Mouse (Mus musculus): ENCODE measurements around the gene Fkbp5. TPM values are rescaled to one million over a fixed set of nuclear protein-coding genes. Genes with fewer than 3 reads are reported as not detected.

Fkbp5 gene
- polyA plus RNA-seq, 1 experiment = 48.6 TPM

DNA sequence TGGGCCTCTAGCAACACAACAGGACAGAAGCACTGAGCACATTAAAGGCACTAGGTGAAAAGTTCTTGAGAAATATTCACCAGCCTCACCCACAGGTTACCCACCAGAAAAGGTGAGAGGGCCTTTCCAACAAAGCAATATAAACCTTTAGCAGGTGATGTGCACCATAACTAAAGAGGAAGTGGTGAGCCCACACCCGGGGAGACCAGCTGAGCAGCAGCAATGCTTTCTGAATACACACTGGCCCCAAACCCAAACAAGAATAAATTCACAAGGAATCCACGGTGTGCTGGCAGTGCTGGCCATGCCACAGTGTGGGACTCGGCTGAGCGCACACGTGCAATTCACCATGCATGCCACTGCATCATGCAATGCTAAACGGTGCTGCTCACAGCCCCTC lies 74.7 kb downstream of the Fkbp5 start:
- Histone ChIP-seq H3K27ac (ENCODE audit: control insufficient read depth, insufficient read depth, low read depth, low read length, poor library complexity) (no peak overlapping the region), H3K4me3 (replicated peaks; ENCODE audit: control insufficient read depth, low read depth, low read length) (no peak overlapping the region), H3K4me1 (ENCODE audit: control insufficient read depth, insufficient read depth, low read length) (peaks cover 4% of the 10 kb centered on the region)
- WGBS = 30% methylated on average over 6 of the region's 6 CpGs
- TF ChIP-seq CTCF (IDR thresholded peaks at IDR 0.05; ENCODE audit: control insufficient read depth, insufficient read depth, low read length) = no peak
- peak; percentile 41; the same call in 1 of the 2 replicates for TF ChIP-seq POLR2A (IDR thresholded peaks at IDR 0.05; ENCODE audit: borderline replicate concordance, control insufficient read depth, low read depth, low read length)

- Histone ChIP-seq H3K27ac (ENCODE audit: control insufficient read depth, insufficient read depth, low read depth, low read length, poor library complexity) (no peak overlapping the region), H3K4me3 (replicated peaks; ENCODE audit: control insufficient read depth, low read depth, low read length) (no peak overlapping the region), H3K4me1 (ENCODE audit: control insufficient read depth, insufficient read depth, low read length) (peaks cover 2% of the 10 kb centered on the region)
- 35% methylated on average over 6 of the region's 6 CpGs for WGBS
- TF ChIP-seq POLR2A (IDR thresholded peaks at IDR 0.05; ENCODE audit: borderline replicate concordance, control insufficient read depth, low read depth, low read length) (no peak), CTCF (IDR thresholded peaks at IDR 0.05; ENCODE audit: control insufficient read depth, insufficient read depth, low read length) (no peak)
These were observed 78.8 kb downstream of the Fkbp5 start for GRCm38 (mm10) chr17:28438342-28439115.

DNA sequence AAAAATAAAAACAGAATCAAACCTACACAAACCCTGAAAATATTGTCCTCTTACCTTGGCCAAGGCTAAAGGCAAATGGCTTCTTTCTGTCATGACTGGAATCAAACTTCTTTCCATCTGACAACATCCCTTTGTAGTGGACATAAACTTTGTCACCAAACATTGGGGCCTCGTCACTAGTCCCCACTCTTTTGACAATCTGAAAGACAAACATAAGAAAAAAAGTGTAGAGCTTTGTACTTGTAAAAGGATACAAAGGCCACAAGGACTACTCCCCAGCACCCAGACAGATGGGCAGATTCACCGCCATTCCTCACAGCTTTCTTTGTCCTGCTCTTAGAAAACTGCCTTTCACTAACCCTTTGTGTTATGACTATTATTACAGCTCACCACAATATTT lies 79.4 kb downstream of the Fkbp5 start:
- H3K4me3 ChIP-seq (replicated peaks; ENCODE audit: control insufficient read depth, low read depth, low read length) = no peak overlapping the region
- 85% methylated on average over 2 of the region's 2 CpGs for WGBS
- no peak overlapping the region for H3K27ac ChIP-seq (ENCODE audit: control insufficient read depth, insufficient read depth, low read depth, low read length, poor library complexity)
- TF ChIP-seq POLR2A (IDR thresholded peaks at IDR 0.05; ENCODE audit: borderline replicate concordance, control insufficient read depth, low read depth, low read length) = no peak
- TF ChIP-seq CTCF (IDR thresholded peaks at IDR 0.05; ENCODE audit: control insufficient read depth, insufficient read depth, low read length) = no peak
- peaks cover 3% of the 10 kb centered on the region for H3K4me1 ChIP-seq (ENCODE audit: control insufficient read depth, insufficient read depth, low read length)

- WGBS = 39% methylated on average over 5 of the region's 5 CpGs
- TF ChIP-seq CTCF (IDR thresholded peaks at IDR 0.05; ENCODE audit: control insufficient read depth, insufficient read depth, low read length) (no peak), POLR2A (IDR thresholded peaks at IDR 0.05; ENCODE audit: borderline replicate concordance, control insufficient read depth, low read depth, low read length) (no peak)
- peaks cover 8% of the 10 kb centered on the region for H3K4me1 ChIP-seq (ENCODE audit: control insufficient read depth, insufficient read depth, low read length)
- no peak overlapping the region; the same call in 1 of the 2 replicates for H3K27ac ChIP-seq (ENCODE audit: control insufficient read depth, insufficient read depth, low read depth, low read length, poor library complexity)
- H3K4me3 ChIP-seq (replicated peaks; ENCODE audit: control insufficient read depth, low read depth, low read length) = no peak overlapping the region
These were observed 82.3 kb downstream of the Fkbp5 start for GRCm38 (mm10) chr17:28434921-28435485.

DNA sequence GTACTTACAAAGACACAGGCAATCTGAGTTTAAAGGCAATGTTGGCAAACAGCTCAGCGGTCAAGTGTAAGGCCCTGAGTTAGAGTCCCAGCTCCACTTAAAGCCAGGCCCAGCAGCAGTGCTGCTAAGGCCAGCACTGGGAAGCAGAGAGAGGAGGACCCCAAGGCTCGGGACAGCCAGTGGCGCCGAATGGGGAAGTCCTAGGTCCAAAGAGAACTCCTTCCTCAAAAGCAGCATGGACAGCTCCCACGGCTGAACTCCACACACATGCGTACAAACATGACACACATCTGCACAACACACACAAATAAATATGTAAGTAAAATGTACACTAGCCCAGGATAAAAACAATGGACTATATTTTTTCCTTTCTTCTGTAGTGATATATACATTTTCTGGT lies 84.3 kb downstream of the Fkbp5 start:
- H3K4me3 ChIP-seq (replicated peaks; ENCODE audit: control insufficient read depth, low read depth, low read length) = no peak overlapping the region
- no peak overlapping the region for H3K27ac ChIP-seq (ENCODE audit: control insufficient read depth, insufficient read depth, low read depth, low read length, poor library complexity)
- peaks cover 12% of the 10 kb centered on the region for H3K4me1 ChIP-seq (ENCODE audit: control insufficient read depth, insufficient read depth, low read length)
- TF ChIP-seq POLR2A (IDR thresholded peaks at IDR 0.05; ENCODE audit: borderline replicate concordance, control insufficient read depth, low read depth, low read length) (no peak), CTCF (IDR thresholded peaks at IDR 0.05; ENCODE audit: control insufficient read depth, insufficient read depth, low read length) (no peak)
- WGBS = 47% methylated on average over 6 of the region's 6 CpGs

- H3K4me1 ChIP-seq (ENCODE audit: control insufficient read depth, insufficient read depth, low read length) = peaks cover 12% of the 10 kb centered on the region
- TF ChIP-seq POLR2A (IDR thresholded peaks at IDR 0.05; ENCODE audit: borderline replicate concordance, control insufficient read depth, low read depth, low read length) = no peak
- TF ChIP-seq CTCF (IDR thresholded peaks at IDR 0.05; ENCODE audit: control insufficient read depth, insufficient read depth, low read length) = no peak
- H3K27ac ChIP-seq (ENCODE audit: control insufficient read depth, insufficient read depth, low read depth, low read length, poor library complexity) = peak overlapping the region; percentile 16; the same call in 1 of the 2 replicates
- no peak overlapping the region for H3K4me3 ChIP-seq (replicated peaks; ENCODE audit: control insufficient read depth, low read depth, low read length)
- 59% methylated on average over 6 of the region's 6 CpGs for WGBS
These were observed 85.4 kb downstream of the Fkbp5 start for GRCm38 (mm10) chr17:28431931-28432335.

- no peak overlapping the region for H3K27ac ChIP-seq (ENCODE audit: control insufficient read depth, insufficient read depth, low read depth, low read length, poor library complexity)
- peaks cover 12% of the 10 kb centered on the region for H3K4me1 ChIP-seq (ENCODE audit: control insufficient read depth, insufficient read depth, low read length)
- 83% methylated on average over 7 of the region's 7 CpGs for WGBS
- H3K4me3 ChIP-seq (replicated peaks; ENCODE audit: control insufficient read depth, low read depth, low read length) = no peak overlapping the region
- TF ChIP-seq CTCF (IDR thresholded peaks at IDR 0.05; ENCODE audit: control insufficient read depth, insufficient read depth, low read length) (no peak), POLR2A (IDR thresholded peaks at IDR 0.05; ENCODE audit: borderline replicate concordance, control insufficient read depth, low read depth, low read length) (no peak)
These were observed 86.3 kb downstream of the Fkbp5 start for GRCm38 (mm10) chr17:28431038-28431437.

DNA sequence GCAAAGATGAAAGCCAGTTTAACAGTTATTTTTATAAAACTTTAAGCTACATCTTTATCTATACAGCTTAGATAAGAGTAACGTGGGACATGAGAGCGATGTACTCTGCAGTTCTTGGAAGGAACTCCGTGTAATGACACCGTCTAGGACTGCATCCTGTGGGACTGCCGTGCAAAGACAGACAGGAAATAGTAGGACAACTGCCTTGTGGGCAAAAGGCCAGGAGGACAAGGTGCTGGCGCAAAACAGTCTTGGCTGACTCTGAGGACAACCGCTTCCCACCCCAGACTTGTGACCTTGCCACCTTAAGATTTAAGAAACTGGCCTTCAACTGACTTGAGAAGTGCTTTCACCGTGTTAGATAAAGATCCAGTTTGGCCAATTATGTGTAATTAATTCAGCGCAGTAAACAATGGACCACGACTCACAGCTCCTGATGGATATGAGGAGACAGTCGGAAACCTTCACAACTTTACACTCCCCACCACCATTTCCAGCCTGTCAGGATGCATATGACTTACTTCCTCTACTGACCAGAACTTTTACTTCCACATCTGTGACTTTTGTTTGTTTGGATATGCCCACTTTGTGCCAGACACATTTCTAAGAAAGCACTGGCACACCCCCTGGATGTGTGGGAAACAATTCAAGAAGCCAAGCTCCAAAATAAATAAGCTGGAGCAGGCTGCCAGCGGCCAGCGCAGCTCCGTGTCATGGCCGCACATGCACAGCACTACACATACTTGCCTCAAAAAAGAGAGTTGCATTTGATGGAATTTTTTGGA lies 88.7 kb downstream of the Fkbp5 start:
- TF ChIP-seq POLR2A (IDR thresholded peaks at IDR 0.05; ENCODE audit: borderline replicate concordance, control insufficient read depth, low read depth, low read length) (no peak), CTCF (IDR thresholded peaks at IDR 0.05; ENCODE audit: control insufficient read depth, insufficient read depth, low read length) (no peak)
- 63% methylated on average over 15 of the region's 15 CpGs for WGBS
- no peak overlapping the region for H3K4me3 ChIP-seq (replicated peaks; ENCODE audit: control insufficient read depth, low read depth, low read length)
- no peak overlapping the region for H3K27ac ChIP-seq (ENCODE audit: control insufficient read depth, insufficient read depth, low read depth, low read length, poor library complexity)
- H3K4me1 ChIP-seq (ENCODE audit: control insufficient read depth, insufficient read depth, low read length) = peaks cover 12% of the 10 kb centered on the region
